Mouse (Mus musculus): ENCODE measurements around the gene Pknox2. TPM values are rescaled to one million over a fixed set of nuclear protein-coding genes. Genes with fewer than 3 reads are reported as not detected.

Gene Pknox2
- total RNA-seq, 2 experiments from 2014 or later = 2.0 to 3.5 TPM

DNA sequence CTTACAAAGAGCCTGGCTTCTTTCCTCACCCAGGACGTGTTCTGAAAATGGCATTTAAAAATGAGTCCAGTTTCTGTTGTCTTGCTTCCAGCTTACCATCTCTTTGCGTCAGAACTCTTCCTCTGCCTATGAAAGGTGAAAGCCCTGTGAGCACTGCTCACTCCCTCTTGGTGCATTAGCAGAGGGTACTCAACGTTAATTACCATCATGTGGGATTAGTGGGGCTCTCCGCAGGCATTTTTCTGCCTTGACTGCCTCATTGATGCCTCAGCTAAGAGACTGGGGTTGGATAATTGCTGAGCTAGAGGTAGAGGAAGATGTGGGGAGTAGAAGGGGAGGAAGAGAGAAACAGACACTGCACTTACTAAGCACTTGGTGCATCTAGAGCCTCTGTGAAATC lies 300.9 kb downstream of the Pknox2 start:
- no peak for DNase-seq (ENCODE audit: low spot score in 2 of 2)

Other genes with a start within 250 kb of the Pknox2 start
- 1 to 10 TPM; 5.0 to 5.6 TPM for gene Tmem218, start 60.8 kb upstream of the Pknox2 start, total RNA-seq (2021)
- 10 to 100 TPM; 22.8 to 44.7 TPM for gene Slc37a2, start 108.3 kb upstream of the Pknox2 start, total RNA-seq (2021)
- gene Ccdc15, start 201.0 kb upstream of the Pknox2 start, total RNA-seq (2021) = 1 to 10 TPM; 1.9 to 2.0 TPM
- gene Hepacam, start 219.9 kb upstream of the Pknox2 start, total RNA-seq (2021) = under 1 TPM in 1 of 2 experiments, not detected in 1; 0.36 TPM